Mouse (Mus musculus): ENCODE measurements around the gene Brinp3.

DNA sequence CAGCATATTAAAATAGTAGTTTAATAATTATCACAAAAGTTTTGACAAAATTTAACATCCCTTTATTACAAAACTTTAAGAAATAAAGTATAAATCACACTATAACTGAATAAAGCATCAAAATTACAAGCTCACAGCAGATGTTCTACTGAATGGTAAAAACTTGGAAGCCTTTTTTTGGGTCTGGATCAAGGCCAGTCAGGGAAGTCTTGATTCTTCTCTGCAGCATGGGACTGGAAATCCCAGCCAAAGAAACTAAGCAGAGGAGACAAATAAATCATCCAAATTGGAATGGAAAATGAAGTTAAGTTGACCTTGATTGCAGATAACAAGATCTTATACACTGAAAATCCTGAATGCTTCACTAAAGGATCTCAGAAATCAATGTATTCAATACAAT is 298.3 kb downstream of the Brinp3 start:
- TF ChIP-seq CTCF (IDR thresholded peaks at IDR 0.05; ENCODE audit: control insufficient read depth, insufficient read depth, insufficient read length) (no peak), FOSL1 (IDR thresholded peaks at IDR 0.05; ENCODE audit: insufficient read depth, low read length, poor library complexity, severe bottlenecking) (no peak), CEBPB (IDR thresholded peaks at IDR 0.05; ENCODE audit: low read depth) (no peak), USF1 (IDR thresholded peaks at IDR 0.05; ENCODE audit: low read depth) (no peak), MAX (IDR thresholded peaks at IDR 0.05) (no peak)

Data from C2C12 (cell line).